Mouse (Mus musculus): ENCODE measurements around the gene Tnfrsf8. TPM values are rescaled to one million over a fixed set of nuclear protein-coding genes. Genes with fewer than 3 reads are reported as not detected.
A peak's percentile ranks its signal among the peaks of the same experiment; 100 is the strongest.

The Tnfrsf8 gene
- total RNA-seq, 2 experiments from 2014 or later, result 0.11 TPM; not detected in 1

DNA sequence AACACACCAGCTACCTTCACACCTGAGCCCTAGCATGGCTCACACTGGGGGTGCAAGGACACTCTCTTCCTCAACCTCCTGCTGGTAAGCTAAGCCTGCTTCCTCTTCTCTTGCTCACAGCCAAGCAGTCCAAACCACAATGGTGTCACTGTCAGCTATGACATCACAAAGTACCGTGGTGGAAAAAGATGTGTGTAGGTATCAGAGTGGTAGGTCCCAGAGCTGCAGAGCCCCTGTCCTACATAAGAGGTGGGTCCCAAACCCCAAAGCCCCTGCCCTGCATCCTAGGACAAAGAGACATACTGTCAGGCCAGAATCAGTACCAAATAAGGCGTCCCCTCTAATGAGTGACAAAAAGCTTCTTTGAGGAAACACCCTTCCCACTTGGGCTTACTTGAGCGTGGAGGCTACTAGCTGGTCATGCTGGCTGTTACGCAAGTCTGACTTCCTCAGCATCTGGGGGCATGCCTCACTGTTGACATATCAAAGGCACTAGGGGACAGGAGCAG lies 74.2 kb downstream of the Tnfrsf8 start:
- peak; percentile 50 to 53 for DNase-seq
- intact Hi-C loops (cut with DNase I), result no loop called here

DNA sequence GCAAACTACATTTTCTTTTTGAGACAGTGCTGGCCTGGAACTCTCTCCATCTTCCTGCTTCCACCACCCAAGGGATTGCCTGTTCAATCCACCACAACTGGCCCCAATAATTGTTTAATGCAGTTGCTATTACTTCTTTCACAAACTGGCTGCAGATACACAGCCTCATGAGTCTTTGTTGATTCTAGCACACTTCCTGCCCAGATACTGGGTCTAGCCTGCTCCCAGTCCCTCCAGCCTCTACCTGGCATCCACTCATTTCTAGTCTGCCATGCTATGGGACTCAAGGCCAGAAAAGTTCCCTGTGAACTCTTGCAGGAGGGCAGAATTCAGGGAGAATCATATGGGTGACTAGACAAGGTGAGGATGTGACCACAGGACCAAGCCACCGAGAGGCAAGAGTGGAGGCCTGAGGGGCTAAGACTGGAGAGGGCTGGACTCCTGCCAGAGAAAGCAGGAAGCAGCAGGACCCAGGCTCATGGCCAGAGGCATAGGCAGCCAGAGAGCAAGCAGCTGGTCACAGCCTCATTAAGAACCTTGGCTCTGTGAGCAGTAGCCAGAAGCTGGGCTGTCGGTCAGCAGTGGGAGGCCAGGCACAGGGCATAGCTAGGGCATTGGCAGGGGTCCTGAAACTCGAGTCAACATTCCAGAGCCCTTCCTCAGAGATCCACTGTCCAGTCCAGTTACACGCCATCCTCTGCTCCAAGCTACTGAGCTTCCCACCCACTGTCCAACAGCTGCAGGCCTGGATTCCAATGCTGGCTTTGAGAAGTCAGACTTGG lies 75.7 kb downstream of the Tnfrsf8 start:
- intact Hi-C loops (cut with DNase I), result no loop called here
- peak; percentile 80 to 82 for DNase-seq

DNA sequence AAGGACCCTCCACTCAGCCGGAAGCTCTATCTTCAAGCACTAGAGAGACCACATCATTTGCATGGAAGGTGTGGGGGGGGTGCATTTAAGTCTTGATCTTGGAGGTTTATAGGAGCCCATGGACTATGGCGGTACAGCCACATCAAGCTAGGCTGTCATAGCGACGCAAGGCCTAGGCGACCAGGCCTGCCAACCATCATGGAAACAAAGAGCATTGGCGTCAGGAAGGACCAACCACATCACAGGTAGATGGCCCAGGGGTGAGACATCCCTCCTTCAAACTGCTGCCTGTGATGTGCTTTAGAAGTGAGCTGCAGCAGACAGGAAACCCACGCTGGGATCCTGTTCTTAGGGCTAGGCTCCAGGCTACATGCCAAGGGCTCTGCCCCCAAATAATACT lies 78.9 kb downstream of the Tnfrsf8 start:
- no peak for DNase-seq
- intact Hi-C loops (cut with DNase I), result no loop called here

DNA sequence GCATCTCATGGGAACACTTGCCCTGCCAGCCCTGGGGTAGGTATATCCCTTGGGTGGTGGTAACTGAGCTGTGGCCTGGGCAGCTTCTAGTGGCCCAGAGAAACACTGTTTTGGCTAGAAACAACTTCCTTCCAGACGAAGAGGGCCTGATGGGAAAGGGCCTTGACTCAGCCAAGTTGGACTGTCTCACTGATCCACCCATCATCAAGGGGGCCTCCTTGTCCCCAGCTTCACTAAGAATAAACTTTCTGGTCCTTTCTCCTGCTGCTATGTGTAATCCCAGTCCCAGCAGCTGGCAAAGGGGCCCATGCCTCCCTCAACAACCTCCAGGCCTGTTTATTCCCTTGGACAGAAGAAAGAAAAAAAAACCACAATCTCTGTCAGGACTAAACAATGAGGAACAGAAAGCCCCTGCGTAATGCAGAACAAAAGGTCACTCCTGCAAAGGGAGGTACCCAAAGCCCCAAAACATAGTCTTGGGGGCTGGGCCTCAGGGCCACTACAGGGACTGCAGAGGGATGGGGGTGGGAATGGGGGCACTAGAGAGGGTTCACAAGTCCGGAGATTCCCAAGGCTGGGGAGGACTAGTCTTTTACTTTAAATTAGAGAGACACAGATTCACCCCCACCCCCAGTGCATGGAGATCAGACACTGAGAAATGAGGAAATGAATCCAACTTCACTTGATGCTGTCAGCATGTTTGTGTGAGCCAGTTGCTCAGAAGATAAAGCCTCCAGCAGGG lies 81.3 kb downstream of the Tnfrsf8 start:
- intact Hi-C loops (cut with DNase I), result no loop called here

DNA sequence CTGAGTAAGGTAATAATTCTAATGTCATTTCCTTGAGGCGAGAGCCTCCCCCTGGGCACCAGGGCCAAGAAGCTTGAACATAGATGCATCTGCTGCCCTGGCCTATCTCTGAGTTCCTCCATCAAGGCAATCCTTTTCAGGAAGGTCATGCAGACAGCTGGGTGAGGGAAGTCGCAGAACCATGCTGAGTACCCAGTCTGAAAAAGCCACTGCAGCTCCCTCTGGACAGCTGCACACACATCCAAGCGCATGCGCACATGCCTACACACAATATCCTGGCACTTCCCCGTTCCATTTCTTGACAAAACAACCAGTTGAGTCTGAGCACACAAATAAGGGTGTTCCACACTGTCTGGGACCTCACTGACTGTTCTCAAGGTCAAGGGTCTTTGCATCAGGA lies 83.2 kb downstream of the Tnfrsf8 start:
- intact Hi-C loops (cut with DNase I), result no loop called here
- no peak for DNase-seq

More for the DNA sequence above, 81.3 kb downstream of the Tnfrsf8 start:
- peak; percentile 52 to 58 for DNase-seq

DNA sequence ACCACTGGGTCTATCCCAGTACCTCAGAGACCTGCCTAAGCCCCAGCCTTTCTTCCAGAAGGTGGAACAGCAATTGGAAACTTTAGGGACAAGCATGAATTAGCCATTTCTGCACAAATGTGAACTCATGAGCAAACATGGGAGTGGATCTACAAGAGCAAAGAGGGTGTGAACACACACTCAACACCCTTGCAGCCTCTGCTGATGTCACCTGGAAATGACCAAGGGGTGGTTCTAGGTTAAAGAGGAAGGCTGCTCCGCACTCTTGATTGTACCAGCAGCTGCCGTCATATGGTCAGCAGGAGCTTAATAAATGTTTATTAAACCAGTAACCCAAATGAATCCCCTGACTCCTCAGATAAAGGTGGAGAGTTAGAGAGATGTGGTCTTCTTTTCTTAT lies 84.3 kb downstream of the Tnfrsf8 start:
- intact Hi-C loops (cut with DNase I), result no loop called here
- DNase-seq, result no peak

DNA sequence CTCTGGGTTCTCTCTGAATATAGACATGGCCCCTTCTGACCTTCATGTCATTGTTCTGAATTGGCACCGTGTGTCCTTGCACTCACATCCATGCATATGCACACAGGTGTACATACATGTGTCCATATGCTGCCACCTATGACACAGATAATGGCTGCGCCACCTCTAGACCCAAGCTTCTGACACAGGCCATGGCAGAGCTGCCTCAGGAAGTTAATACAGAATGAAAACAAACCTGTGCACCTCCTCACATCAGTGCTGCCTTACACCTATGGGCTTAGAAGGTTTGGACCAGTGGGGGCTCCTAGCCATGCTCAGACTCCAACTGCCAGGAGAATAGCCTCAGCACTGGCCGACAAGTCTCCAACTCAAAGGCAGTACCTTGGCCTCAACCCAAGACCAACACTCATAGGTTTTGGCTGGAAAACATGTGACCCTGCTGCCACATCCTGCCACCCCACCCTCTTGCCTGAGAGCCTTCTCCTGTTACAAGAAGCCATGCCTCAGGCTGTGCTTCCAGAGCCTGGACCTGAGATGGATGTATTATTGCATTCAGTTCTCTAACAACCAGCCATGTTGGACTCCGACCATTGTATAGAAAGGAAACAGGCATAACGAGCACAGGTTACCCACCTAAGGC lies 85.3 kb downstream of the Tnfrsf8 start:
- intact Hi-C loops (cut with DNase I), result no loop called here
- no peak for DNase-seq

DNA sequence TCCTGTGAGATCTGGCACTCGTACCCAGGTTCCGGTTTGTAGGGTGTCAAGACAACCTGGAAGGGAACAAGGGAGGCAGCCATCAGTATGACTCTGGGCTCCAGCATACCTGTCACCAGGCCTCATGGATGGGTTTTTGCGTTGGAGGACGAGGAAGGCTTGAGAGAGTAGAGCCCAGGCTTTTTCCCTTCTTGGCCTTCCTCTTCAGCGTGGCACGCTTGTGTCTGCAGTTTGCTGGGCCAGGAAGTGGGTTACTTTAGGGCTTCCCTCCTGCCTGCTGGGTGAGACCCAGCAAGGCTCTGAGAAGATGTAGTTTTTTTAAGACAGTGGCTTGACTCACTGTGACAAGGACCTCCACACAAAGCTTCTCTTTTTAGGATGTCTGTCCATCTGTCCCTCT lies 85.9 kb downstream of the Tnfrsf8 start:
- intact Hi-C loops (cut with DNase I), result no loop called here
- no peak for DNase-seq

DNA sequence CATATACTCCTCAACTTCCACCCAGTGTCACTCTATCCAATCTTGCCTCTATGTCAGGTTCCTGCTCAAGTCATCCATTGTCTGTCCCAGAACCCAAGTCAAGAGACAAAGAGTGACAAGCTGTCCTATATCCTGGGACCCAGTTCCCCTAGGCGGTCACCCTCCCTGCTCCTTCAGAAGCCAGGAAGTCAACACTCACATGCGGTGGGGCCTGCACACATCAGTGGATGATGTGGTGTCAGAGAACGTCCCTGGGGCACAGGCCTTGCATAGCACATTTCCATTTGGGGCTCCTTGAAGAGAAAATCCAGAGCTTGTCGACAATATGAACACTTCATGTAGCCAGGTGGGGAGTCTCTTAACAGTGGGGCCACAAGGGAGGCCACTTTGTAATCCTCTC lies 90.4 kb downstream of the Tnfrsf8 start:
- no peak for DNase-seq
- intact Hi-C loops (cut with DNase I), result no loop called here

DNA sequence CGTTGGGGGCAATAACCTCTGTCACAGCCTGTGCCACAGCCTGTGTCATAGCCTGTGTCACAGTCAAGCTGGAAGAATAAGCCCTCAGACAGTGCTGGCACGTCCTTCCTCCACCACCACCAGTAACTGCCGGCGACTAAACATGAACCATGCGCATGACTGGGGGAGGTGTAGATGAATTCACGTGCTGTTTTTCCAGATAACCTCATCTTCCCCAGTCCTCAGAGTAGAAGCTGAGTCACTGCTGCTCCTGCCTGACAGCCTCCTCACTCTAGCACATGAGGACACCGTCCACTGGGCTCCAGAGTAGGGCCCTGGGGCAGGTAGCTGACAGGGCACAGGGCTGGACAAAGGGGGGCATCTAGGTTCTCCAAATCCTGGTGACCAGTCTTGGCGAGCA lies 92.9 kb downstream of the Tnfrsf8 start:
- DNase-seq, result no peak
- intact Hi-C loops (cut with DNase I), result no loop called here

DNA sequence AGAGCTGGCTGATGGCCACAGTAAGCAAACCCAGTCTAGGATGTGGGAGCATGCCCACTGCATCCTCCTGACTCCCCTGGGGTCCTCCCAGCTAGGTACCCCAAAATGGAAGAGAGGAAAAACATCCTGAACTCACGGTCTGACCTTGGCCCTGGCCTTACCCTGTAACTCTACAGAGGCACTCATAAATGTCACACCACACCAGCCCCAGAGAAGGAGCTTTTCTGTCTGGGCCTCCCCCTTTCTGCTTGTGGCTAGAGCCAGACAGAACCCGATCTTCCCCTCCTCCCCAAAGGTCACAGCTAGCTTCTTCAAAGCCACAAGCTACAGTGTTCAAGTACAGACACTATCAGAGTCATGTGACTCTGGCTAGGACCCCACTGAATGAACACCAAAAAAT lies 93.6 kb downstream of the Tnfrsf8 start:
- DNase-seq, result no peak
- intact Hi-C loops (cut with DNase I), result no loop called here

DNA sequence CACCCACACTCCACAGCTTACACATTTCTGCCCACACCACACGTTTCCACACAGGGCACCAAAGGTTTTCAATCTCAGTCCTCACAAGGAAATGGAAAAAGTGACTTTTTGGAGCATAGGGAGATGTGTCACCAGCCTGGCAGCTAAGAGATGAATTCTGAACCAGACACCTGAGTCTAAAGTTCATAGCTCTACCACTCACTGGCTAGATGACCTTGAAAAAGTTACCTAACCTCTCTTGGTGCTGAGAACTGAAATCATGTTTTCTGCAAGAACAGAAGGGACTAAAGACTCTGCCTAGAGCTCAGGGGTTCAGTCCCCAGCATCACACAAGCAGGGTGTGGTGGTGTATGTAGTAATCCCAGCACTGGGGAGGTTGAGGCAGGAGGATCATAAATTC lies 95.0 kb downstream of the Tnfrsf8 start:
- intact Hi-C loops (cut with DNase I), result no loop called here
- no peak for DNase-seq

DNA sequence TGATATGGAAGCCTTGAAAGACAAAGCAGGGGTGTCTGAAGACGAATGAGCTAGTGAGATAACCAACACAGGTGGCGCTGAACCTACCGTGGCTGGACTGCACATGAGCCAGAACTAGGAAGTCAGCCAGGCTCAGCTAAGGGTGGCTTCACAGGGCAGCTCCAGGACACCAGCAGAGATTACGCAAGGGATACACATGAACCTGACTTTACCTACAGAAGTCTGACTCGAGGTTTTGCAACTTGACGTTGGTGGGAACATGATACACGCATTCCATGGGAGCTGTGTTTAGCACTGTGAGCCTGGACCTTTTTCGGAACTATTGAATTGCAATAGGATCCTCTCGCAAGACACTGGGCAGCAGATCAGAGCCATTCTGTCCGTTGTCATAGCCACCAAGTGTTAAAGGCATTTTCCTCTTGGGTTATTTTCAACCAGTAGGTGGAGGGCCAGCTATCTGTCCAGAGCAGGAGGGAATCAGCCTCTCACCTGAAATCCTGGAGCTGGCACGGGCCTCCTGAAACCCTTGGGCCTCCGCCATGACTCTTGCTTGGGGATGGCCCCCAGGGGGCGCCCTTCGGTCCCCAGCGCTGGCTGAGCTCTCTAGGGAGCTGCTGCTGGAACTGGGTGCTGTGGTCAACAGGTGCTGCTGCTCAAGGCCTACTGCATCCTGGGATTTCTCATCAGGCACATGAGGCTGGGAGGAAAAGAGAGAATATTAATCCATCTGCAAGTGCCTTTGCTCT lies 95.6 kb downstream of the Tnfrsf8 start:
- intact Hi-C loops (cut with DNase I), result no loop called here
- DNase-seq, result peak in 1 of 2 experiments; percentile 61

DNA sequence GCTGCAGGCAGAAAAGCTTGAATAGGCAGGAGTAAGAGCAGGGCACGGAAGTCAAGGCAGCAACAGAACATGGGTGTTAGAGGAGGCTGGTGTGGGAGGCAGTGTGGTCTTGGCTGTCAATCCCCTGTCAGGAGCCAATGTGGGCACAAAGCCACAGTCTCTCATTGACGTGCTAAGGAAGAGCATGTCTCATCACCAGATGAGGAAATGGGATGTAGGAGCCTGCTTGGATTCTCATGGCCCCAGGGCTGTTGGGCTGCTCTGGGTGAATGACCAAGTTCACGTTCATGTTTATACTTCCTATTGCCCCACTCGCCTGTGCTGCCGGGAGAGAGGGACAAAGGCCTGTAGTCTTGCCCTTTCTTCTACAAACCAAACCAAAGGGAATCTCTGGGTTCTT lies 97.1 kb downstream of the Tnfrsf8 start:
- no peak for DNase-seq
- intact Hi-C loops (cut with DNase I), result no loop called here

Other genes starting within 250 kb of the Tnfrsf8 start
- 10 to 100 TPM; 70.1 to 73.5 TPM for gene Vps13d, start 120.2 kb downstream of the Tnfrsf8 start, total RNA-seq (2021)
- gene Tnfrsf1b, start 68.3 kb downstream of the Tnfrsf8 start, total RNA-seq (2021), result 1 to 10 TPM; 6.0 to 8.1 TPM
- under 1 TPM; 0.19 to 0.28 TPM for gene Zfp990, start 195.6 kb upstream of the Tnfrsf8 start, total RNA-seq (2021)

Measured in heart, postnatal 36 days (tissue).